Mouse (Mus musculus): ENCODE measurements around the gene Gm49388.
A peak's percentile ranks its signal among the peaks of the same experiment; 100 is the strongest.

The Gm49388 gene

DNA sequence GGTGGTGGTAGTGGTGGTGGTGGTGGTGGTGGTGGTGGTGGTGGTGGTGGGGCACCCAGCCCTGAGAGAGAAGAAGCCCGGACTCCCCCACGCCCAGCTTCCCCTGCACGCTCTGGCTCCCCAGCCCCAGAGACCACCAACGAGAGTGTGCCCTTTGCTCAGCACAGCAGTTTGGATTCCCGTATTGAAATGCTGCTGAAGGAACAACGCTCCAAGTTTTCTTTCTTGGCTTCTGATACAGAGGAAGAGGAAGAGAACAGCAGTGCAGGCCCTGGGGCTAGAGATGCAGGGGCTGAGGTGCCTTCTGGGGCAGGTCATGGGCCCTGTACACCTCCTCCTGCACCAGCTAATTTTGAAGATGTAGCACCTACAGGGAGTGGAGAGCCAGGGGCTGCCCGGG lies at the start of gene Gm49388:
Gene Gm49388 (plus strand): TSS at position 301 of the 400 bp plus-strand sequence.
- DNase-seq (ENCODE audit: low read depth, low spot score): no peak

DNA sequence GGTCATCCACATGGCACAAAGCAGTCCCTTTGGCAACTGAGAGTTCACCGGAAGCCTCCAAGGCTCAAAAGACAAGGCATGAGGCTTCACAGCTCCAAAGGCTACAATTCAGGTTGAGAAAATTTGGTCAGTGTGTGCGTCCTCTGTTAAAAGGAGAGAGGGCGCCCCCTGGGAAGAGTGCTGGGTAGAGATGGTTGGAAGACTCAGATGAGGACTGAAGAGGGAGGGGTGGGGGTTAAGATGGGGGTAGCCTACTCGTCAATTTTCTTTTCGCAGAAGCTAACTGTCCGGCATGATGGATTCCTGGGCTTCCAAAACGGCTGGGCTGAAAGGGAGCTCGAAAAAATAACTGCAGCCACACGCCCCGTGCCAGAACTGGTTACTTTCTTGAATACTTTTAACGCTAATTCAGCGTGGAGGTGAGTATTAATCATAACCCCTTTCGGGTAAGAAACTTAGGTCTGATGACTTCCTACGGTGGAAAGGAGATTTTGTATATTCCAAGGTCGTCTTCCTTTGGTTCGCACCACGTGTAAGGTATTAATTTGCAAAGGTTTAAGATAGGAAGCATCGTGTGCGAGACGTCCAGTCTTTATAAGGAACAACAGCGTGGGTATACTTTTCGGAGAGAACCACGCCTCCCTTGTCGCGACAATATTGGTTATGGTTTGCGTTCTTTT lies 40.9 kb upstream of the Gm49388 start, which contains the start of gene Fbxl19:
Gene Fbxl19 (plus strand): TSS at position 178 of the 680 bp plus-strand sequence.
- DNase-seq (ENCODE audit: low read depth, low spot score): no peak

DNA sequence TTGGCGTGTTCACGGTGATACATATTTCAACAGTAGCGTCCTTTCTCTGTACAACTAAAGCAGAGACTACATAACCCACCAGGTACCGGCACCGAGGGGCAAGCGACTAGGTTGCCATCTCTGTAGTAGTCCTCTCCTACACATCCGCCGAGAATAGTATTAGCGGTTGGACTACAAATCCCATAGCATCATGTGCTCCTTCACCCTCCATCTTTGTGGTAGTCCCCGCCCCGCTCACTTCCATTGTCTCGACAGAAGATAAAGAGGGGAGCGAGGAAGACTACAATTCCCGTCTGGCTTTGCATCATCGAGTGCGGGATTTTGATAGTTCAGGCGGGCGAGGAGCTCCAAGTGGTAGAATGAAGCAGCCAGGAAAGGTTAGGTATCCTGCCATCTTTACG lies 40.2 kb upstream of the Gm49388 start:
- DNase-seq (ENCODE audit: low read depth, low spot score): peak; percentile 87

DNA sequence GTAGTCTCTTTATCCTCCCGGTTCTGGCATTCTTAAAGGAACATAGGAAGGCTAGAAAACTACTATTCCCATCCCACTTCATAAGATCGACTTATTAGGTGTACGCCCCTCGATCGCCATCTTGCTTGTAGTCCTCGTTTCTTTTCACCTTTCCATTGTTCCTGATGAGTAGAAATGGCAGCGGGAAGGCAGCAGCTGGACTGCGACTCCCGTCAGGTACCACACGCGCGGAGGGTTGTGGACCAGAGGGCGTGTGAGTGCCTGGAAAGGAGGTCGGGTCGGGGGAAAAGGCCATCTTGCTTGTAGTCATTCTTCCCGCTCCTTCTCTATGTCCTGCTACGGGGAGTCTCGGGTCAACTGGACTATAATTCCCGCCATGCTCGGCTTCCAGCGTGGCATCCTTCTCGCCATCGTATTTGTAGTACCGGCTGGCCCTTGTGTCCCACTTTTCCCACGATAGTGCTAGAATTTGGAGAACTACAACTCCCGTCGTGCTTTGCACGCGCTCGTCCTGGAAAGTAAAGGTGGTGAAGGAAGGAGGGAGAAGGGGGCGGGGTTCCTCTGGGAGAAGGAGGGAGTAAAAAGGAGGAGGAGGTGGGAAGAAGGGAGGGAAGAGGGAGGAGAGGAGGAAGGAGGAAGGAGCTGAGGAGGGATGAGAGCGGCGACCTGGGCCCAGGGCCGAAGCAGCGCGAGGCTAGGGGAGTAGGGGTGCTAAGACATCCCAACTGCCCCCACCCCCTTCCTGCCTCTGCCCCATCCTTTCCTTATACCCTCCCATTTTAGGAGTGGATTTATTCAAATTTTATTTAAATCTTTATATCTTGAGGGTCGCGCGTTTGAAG lies 39.5 kb upstream of the Gm49388 start:
- DNase-seq (ENCODE audit: low read depth, low spot score): peak; percentile 89

DNA sequence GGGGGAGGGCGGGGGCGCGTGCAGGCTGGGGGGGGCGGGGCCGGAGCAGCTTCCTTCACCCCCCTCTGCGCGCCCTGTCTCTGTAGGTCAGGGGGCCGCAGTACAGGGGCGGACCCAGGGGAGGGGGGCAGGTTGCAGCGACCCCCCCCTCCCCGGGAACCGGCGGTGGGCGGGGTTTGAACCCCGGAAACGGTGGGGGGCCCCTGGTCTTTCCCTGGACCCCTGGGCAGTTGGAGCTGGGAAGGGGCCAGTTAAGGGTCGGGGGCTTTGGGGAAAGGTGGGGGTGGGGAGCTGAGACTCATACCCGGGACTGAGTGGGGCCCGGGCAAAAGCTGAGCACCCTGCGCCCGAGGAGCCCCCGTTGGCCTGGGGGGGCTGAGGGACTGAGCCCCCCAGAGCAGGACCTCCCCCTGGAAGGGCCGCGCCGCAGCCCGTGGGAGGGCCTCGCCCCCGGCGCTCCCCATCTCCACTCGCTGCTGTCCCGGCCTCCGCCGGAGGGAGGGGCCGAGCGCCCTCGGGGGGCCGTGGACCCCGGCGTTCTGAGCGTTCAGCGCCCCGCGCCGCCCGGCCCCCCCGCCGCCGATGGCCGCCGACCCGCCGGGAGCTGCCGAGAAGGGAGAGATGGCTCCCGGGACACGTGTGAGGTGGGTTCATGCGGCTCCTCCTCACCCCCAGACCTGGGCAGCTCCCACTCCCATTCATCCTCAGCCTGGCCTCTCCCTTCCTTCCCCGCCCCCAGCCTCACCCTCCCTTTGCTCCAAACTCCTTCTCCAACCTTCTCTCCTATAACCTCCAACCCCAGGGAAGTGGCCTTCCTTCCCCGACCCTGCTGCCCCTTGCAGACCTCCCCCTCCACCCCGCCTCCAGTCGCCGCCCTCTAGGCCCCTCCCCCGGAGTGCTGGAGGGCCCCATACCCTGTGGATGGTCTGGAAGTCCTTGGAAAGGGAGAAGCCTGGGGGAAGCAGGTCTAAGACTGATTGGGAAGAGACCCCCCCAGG lies 38.6 kb upstream of the Gm49388 start:
- DNase-seq (ENCODE audit: low read depth, low spot score): no peak

DNA sequence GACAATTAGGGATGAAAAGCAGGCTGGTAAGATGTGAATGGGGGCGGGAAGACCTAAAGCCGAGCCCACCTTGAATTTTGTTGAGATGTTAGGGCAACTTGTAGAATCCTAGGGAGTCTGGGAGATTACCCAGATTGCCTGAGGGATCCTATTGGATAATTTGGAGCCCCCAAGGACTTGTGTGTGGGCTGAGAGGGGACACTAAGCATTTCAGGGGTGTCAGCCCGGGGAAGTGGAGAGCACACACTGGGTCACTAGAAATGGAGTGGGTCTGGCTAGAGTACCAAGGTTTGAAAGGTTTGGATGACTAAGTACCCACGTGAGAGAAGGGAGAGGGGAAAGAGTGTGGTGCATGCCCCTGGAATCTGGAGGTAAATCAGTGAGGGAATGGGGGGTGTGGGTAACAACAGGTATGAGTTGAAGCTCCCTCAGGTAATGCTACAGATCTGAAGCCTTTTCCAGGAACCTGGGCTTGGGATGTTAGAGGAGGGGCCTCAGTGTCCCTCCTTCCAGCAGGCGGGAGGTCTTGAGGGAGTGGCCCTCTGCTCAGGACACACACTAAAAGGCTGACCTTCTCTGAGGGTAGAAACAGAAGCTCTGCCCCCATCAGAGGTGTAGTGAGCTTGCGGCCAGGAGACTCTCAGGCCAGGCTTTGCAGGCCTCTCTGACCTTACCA lies 37.7 kb upstream of the Gm49388 start:
- DNase-seq (ENCODE audit: low read depth, low spot score): no peak

DNA sequence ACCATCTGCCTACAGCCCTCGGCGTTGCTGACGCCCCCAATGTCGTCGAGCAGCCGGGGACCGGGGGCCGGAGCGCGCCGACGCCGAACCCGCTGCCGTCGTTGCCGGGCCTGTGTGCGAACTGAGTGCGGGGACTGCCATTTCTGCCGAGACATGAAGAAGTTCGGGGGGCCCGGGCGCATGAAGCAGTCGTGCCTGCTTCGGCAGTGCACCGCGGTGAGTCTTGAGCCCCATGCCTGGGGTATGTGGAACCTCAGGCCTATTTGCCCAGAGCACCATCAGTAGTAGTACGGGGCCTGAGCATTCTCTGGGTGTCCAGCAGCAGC lies 37.2 kb upstream of the Gm49388 start:
- no peak for DNase-seq (ENCODE audit: low read depth, low spot score)

DNA sequence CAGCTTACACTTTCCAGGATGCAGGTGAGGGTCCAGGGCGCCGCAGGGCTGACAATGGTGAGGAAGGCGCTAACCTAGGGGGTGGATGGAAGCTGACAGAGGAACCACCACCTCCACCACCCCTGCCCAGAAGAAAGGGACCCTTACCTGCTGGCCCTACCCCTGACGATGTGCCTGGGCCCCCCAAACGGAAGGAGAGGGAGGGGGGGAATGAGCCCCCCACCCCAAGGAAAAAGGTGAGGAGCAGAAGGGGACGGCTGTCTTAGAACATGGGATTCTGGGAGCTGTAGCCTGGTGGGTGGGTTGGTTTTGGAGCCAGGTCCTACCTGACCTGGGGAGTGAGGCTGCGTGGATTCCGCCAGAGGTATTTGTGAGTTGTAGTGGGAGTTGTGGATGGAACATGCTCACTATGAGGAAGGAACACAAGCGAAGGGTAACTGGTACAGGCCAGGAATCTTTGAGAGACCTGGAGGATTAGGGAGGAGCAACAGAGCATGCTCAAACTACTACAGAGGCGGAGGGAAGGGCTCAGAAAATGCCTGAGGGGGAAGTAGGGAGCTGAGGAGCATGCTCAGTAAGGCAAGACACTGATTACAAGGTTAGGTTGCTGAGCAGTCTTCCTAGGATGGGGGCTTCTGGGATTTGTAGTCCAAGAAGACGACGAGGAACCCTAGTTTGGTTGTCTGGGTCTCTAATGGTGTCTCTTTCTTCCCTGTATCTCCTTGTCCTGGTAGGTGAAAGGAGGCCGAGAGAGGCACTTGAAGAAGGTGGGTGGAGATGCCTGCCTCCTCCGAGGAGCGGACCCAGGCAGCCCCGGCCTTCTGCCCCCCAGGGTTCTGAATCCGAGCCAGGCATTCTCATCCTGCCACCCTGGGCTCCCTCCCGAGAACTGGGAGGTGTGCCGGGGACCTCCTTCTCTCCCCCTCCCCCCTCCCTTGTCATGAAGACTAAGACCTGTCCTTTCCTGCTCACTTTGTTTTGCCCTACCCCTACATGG lies 35.0 kb upstream of the Gm49388 start:
- no peak for DNase-seq (ENCODE audit: low read depth, low spot score)

DNA sequence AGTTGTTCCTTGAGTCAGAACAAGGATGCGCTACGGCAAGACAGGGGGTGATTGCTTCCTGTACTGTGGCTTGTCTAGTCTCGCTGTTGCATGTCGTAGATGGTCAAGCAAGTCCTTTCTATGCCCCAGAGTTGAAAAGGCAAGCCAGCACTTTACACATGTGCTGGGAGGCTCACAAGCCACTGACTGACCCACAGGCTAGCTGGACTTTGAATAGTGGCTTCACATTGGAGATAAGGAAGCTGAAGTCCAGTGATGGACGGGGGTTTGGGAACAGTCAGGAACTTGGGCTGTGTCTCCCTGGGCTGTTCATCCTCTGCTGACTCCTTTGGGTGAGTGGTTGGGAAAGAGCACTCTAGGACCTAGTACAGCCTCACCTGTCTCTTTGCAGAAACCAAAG lies 33.8 kb upstream of the Gm49388 start:
- DNase-seq (ENCODE audit: low read depth, low spot score): no peak

DNA sequence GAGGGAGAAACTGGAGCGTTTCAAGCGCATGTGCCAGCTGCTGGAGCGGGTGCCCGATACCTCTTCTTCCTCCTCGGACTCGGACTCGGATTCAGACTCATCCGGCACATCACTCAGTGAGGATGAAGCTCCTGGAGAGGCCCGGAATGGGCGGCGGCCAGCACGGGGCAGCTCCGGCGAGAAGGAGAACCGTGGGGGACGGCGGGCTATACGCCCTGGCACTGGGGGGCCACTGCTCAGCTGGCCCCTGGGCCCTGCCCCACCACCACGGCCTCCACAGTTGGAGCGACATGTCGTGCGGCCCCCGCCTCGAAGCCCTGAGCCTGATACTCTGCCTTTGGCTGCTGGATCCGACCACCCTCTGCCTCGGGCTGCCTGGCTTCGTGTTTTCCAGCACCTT lies 33.3 kb upstream of the Gm49388 start:
- no peak for DNase-seq (ENCODE audit: low read depth, low spot score)

DNA sequence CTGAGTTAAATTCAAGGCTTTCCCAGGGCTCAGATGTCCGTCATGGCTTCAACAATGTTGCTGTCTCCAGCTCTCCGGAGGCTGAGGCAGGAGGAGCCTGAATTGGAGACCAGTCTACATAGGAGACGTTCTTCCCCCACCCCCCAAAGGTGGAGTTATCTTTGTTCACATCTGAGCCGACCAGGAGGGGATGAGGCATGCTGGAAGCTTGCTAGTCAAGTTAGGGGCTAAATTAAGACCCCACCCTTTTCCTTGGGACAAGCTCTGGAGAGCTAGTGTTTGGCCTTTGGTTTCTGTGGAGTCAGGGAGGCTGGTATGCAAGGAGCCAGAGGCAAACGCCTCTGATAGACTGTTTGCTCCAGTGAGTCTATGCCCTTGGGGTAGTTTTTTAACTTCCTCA lies 32.2 kb upstream of the Gm49388 start:
- DNase-seq (ENCODE audit: low read depth, low spot score): no peak

DNA sequence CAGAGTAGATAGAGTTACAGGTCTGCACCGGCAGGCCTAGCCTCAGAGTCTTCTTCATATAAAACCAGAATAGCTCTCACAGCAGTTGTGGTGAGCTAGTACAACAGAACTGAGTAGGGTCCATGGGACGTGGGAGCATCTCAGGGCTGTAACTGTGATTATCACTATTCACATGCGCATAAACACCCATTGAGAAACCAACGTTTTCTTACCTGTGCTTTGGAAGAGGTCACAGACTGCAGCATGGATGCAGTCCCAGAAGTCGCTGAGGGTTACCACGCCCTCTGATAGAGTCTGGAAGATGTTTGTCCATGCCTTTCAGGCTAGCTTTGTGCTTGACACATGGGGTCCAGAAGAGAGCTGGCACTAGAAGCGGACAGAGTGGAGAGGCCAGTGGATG lies 31.7 kb upstream of the Gm49388 start:
- no peak for DNase-seq (ENCODE audit: low read depth, low spot score)

DNA sequence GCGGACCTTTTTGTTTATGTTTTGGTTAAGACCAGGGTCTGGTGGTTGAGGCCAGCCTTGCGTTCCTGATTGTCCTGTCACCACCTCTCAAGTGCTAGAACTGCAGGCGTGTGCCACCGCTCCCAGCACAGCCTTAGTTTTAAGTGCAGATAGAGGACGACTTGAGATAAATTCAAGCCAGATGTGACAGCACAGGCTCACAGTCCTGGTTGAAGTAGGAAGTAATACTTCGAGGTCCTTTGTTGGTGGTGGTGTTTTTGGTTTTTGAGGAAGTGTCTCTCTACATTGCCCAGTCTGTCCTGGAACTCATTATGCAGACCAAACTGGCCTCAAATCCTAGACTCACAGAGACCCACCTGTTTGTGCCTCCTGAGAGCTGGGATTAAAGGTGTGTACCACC lies 25.7 kb upstream of the Gm49388 start:
- no peak for DNase-seq (ENCODE audit: low read depth, low spot score)

DNA sequence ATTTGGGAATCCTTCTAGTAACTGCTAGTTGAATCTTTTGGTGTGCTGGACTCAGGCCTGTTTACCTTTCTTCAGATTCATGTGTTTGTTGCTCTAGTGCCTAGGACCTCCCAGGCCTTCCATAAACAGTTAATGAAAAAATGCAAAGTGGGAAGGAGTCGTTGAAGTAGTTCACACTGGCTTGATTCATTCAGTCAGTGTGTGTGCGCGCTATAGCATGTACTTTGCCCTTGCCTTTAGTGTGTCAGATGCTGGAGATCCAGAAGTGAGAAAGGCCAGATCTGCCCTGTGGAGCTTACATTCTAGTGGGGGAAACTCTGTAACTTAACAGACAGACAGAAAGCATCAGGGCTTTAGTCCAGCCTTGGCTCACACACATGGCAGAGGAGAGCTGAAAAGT lies 24.9 kb upstream of the Gm49388 start:
- DNase-seq (ENCODE audit: low read depth, low spot score): no peak

DNA sequence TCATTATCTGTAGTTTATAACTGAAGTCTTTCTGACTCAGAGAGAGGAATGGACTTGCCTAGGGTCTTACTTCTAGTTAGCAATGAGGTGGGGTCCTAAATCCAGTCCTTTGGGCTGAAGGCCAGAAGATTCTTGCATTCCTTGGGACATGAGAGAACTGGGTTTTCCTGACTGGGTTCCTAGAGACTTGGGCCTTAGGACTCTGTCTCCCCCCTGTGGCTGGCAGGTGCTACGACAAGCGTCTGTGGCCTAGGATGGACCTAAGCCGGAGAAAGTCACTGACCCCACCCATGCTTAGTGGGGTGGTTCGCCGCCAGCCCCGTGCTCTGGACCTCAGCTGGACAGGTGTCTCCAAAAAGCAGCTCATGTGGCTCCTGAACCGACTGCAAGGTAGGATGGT lies 24.4 kb upstream of the Gm49388 start:
- DNase-seq (ENCODE audit: low read depth, low spot score): no peak

DNA sequence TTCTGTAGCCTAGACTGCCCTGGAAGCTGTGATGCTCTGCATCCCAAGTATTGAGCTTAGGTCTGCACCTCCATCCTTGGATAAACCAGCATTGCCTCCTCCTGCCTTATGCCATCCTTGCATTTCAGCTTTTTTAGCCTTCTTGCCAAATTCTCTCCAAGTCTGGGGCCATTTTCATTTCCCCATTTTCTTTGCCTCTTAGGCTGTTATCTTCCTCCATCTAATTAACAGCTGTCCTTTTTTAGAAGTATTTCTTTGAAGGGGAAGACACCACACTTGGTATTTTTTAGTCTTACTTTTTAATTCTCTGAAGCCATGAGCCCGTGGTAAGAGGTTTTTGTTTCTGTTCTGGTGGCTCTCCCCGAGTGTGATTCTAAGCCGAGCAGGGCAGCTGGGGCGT lies 21.8 kb upstream of the Gm49388 start:
- no peak for DNase-seq (ENCODE audit: low read depth, low spot score)

DNA sequence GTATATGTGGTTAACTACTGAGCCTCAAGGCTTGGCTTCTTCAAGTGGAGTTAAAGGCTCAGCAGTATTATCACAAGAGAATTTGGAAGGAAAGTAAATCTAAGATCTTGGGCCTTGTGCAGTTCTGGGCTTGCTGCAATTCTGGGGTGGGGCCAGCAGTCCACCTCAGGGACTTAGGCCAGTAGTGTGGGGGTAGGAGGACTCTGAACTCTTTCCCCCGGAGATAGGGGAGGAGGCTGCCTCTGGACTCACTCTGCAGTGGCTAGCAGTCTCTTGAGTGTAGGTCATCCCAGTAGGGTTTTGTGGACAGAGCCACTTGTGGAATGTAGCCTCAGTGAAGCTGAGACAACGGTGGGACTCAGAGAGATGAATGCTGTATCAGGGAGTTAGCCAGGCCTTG lies 19.7 kb upstream of the Gm49388 start:
- DNase-seq (ENCODE audit: low read depth, low spot score): no peak

DNA sequence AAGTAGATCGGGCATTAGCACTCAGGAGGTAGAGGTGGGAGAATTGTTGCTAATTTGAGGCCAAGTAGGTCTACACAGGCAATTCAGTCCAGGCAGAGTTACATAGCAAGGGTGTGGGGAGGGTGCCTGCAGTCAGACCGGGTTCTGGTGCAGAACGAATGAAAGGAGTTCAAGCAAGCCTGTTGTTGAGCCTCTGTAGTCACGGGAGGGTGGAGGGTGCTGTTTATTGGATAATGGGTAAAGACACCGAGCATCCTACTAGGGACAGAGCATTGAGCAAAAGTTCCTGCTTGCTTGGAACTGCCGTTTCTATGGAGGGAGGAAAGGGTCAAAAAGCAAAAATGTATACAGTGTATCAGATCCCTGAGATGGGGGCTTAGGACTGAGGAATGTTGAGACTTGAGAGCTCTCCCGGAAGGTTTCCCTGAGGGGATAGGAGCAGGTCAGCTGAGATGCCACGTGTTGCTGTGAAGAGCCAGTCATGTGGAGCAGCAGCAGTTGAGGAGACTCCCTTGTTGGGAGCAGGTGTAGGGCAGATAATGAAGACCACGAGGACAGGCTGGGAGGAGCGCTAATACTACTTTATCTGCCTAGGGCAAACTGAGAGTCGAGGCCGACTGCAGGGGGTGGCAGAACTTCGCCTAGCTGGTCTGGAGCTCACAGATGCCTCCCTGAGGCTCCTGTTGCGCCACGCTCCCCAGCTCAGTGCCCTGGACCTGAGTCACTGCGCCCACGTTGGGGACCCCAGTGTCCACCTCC lies 18.4 kb upstream of the Gm49388 start:
- no peak for DNase-seq (ENCODE audit: low read depth, low spot score)

DNA sequence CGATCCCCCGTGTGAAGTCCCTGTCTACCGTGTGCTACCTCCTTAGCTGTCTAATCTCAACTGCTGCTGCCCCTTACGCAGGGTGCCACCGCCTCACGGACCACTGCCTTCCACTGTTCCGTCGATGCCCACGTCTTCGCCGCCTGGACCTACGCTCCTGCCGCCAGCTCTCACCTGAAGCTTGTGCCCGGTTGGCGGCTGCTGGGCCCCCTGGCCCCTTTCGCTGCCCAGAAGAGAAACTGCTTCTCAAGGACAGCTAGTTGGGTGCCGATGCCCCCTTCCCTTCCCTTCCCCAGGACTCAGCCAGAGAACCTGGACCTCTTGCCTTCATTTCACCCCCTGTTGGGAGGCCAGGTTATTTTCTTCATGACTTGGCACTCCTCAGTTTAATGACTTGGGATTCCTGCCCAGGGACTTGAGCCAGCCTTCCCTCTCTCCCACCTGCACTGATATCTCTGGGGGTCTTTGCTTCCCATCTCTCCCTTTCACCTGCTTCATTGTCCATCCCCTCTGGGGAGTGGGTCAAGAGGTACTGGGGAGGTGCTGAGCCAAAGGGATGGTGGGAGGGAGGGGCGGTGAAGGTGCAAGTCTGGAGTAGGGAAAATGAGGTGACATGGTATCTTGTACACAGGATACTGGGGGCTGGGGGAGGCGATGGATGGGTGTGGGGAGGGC lies 17.6 kb upstream of the Gm49388 start:
- no peak for DNase-seq (ENCODE audit: low read depth, low spot score)

Data from WW6 (cell line).